Mouse (Mus musculus) adrenal gland, postnatal 10 days (tissue): ENCODE results near the gene Mapk8ip3. TPM values are rescaled to one million over a fixed set of nuclear protein-coding genes. Genes with fewer than 3 reads are reported as not detected.

Experiments used
- DNase-seq: peaks from one replicate; pipeline ENCODE4 v3.0.0; 2021; ENCODE audit warnings: mixed read lengths
- total RNA-seq, 2 experiments: library from RNA; stranded (reverse); gene quantifications; 2 replicates each; pipeline ENCODE4 v1.2.3; 2021

Mapk8ip3 gene
- total RNA-seq, 2 experiments from 2014 or later: 63.8 to 110 TPM

DNA sequence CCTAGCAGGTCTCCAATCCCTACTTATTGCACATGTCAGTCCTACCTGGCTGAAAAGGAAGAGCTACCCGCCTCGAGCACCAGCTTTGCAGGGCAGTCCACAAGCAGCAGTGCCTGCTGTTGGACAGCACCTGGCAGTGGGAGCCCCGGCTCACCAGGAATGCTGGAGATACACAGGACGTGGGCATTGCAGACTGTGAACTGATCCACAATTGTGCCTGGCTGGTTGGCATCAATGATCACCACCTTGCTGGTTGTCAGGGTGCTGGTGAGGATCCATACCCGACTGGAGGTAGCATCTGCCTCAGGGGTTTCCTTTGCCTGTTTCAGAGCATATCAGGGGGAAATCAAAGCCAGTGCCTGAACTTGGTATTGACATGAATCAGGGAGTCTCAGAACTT is 34.7 kb downstream of the Mapk8ip3 start:
- DNase-seq: no peak

DNA sequence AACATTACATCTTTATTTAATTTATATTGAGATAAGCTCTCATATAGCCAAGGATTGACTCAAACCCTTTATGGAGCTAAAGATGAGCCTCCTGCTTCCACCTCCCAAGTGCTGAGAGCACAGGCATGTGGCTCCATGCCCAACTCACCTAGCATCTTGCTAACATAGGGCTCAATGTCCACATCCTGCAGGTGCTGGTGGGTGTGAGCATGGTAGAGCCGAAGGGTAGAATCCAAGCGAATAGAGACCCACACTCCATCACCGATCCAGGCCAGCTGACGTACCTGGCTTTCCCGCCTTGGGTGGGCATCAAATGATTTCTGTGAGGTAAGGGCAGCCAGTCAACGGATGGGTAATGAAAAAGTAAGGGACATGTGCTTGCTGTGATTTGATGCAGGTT is 36.8 kb downstream of the Mapk8ip3 start:
- DNase-seq: no peak

DNA sequence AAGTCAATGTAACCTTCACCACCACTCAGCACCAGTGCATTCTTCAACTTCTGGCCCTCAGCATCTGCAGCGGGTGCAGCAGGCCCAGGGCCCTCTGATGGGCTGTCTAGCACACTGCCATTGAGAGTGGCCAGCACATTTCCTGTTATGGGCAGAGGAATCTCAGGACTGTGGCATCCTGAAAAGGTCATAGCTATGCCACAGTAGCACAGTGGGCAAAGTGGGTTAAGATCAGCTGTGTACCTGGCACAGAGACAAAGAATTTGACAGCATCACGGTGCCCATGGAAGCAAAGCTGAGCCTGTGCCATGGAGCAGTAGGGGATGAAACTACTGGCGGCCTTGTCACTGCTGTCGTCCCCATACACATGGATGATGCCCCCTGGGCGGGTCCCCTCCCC is 37.6 kb downstream of the Mapk8ip3 start:
- no peak for DNase-seq

DNA sequence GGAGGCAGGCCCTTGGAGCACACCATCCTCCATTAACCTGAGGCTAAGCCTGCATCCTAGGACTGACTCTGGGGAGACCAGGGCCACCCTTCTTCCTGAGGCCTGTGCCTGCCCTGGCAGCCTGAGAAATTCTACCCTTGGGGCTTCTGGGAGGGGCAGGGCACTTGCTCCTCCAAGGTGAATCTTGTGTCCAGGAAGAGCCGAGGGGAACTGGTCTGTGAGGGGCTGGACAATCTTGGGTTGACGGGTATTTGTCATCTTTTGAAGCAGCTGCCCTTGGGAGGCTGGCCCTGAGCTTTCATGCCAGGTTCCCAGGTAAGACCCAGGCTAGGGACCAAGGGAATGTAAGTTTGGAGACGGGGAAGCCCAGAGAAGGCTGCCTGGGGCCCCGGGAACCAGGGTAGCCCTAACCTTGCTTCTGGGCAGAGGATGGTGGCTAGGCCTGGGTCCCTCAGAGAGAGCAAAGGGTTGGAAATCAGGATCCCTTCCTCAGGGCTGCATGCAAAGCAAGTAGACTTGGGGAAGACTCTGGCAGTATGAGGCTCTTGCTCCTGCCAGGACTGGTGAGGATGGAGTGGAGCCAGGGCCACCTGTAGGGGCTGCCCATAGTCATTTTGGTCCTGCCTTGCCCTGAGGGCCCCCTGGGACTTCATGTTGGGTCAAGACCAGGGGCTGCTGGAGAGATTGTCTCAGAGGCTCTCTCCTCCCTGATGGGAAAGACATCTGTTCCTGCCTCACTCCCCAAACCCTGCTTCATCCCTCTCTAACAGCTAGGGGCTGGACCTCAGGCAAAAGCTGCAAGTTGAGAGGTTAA is 38.5 kb downstream of the Mapk8ip3 start:
- no peak for DNase-seq

GRCm38 (mm10) chr17:24897600-24897999 is 39.2 kb downstream of the Mapk8ip3 start:
- DNase-seq: peak; percentile 59

- no peak for DNase-seq
Measured at GRCm38 (mm10) chr17:24896993-24897269, 39.8 kb downstream of the Mapk8ip3 start.

- DNase-seq: peak; percentile 92
Measured at GRCm38 (mm10) chr17:24896241-24896992, 40.4 kb downstream of the Mapk8ip3 start, which contains the start of gene Nme3. Gene Nme3, plus strand, starts transcription at chr17:24896500.

DNA sequence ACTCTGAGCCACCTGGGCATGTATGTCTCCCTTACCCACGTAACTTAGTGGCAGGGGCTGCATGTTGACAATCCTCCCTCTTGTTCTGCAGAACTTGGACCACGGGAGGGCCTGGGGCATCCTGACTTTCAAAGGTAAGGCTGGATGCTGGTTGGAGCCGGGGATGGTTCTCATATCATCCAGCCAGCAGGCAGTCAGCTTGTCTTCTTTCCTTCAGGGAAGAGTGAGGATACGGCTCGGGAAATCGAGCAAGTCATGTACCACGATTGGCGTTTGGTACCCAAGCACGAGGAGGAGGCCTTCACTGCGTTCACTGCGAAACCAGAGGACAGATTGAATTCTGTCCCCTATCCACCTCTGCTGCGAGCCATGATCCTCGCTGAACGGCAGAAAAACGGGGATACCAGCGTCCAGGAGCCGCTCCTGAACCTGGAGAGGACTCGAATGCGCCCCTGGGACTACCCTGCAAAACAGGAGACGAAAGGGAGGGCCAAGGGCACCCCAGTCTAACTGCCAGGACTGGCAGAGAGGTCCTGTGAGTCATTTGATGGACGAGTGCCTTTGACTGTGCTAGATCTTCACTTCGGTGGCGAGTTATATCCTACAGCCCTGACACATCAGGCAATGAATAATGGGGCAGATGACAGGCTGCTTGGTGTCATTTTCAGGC is 41.1 kb downstream of the Mapk8ip3 start:
- DNase-seq: peak; percentile 73

GRCm38 (mm10) chr17:24894995-24895547 is 41.7 kb downstream of the Mapk8ip3 start, which contains the start of the genes Eme2 and Mrps34:
Gene Eme2, minus strand, starts transcription at chr17:24895087.
Gene Mrps34, plus strand, starts transcription at chr17:24895116.
- DNase-seq: peak; percentile 91

DNA sequence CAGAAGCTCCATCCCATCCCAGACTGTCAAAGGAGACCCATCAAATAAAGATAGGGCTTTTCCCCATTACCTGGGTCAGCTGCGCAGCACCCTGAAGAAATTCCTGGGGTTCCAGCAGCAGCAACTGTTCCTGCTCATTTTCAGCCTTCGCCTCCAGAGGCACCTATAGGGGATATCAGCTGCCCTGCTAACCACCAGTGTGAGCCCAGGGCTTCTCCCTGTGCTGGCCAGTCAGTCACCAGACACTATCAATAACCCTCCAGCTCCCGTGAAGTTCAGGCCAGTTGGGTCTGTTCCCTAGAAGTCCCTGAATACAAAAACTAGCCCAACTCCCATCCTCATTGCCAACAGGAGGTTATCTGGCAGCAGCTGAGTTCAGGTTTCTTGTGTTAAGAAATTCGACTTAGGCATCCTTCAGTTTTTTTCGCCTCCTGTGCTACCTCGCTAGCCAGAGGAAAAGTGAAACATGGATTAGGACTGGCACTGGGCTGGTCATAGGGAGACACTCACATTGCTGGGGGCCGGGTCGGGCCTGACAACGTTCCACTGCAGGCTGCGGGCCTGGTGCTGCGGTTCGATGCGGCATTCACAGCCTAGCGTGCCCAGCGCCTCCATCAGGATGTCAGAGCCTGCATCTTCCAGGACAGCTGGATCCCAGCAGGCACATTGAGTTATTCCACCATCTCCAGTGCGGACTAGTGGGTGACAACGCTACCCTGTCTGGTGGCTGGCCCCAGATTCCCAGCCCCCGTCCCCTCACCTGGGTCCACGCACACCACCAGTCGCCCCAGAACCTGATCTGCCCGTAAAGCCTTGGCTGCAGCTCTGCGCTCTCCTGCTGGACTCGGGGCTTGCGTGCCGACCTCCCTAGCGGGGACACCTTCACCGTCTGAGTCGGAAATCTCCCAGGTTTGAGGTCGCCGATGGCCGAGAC is 42.4 kb downstream of the Mapk8ip3 start:
- no peak for DNase-seq

DNA sequence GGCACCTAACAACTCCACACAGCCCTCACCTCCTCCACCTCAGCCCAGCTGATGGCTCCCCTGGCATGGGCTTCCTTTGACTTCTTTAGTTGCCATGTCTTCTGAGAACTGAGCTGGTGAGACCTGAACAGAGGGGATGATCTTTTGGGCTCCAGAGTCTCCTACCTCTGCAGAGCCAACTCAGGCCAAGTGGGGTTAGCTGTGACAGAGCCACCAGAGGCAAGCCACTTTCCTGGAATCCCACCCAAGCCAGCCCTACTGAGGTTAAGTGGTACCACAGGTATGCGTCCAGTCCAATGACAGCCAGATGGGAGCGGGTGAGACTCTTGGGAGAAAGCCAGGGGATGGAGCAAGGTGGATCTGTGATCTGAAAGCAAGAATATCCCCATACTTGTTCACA is 43.5 kb downstream of the Mapk8ip3 start:
- DNase-seq: no peak

DNA sequence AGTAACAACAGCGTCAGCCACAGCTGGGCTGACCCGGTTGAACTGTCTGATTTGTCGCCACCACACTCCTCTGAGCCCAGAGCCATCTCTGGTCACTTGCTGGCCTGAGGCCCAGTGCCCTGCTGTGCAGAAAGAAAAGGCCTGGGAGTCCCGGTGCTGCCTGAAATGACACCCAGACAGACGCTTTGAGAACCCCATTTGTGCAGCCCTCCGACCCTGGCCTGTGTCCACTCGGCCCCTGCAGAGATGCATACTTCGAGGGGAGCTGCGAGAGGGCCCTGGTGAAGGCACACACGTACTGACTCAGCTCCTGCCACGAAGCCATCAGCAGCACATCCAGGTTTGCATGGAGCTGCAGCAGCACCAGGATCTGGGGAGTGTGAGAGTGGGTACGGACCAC is 44.0 kb downstream of the Mapk8ip3 start:
- DNase-seq: no peak

- no peak for DNase-seq
Measured at GRCm38 (mm10) chr17:24891321-24891720, 45.5 kb downstream of the Mapk8ip3 start.

GRCm38 (mm10) chr17:24890151-24891092 is 46.4 kb downstream of the Mapk8ip3 start:
- no peak for DNase-seq

DNA sequence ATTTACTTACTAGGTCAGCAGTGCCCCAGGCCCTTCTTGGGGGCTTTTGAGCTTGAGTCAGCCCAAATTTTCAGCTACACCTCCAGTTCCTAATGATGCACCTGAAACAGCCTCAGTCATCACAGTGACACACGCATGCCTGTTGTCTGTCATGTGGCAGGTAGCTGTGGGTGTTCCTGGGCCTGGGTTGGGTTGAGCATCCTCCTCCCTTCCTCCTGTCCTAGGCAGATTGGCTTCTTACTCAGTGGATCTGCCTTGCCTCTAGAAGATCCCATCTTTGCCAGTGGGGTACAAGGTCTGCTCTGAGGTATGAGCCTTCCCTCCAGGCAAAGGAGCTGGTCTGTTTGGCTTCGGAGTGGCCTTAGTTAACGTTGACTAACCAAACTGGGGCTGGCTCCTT is 47.9 kb downstream of the Mapk8ip3 start:
- DNase-seq: no peak

GRCm38 (mm10) chr17:24887291-24888080 is 49.3 kb downstream of the Mapk8ip3 start:
- no peak for DNase-seq

DNA sequence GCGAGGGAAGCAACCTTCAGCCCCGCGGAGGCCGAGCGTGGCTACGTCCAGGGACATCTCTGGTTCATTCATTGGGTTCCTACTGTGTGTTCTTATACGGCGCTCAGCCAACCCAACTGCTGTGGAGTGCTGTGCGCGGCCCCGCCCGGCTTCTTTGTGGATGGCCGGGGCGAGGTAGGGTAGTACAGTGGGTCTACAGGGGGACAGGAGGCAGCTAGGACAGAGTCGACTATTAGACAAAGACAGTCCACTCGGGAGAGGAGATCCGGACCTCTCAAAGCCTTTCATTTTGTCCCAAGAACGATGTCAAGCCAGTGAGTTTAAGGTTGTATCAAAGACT is 49.9 kb downstream of the Mapk8ip3 start:
- no peak for DNase-seq

GRCm38 (mm10) chr17:24886134-24886931 is 50.4 kb downstream of the Mapk8ip3 start, which contains the start of the genes Nubp2 and Spsb3:
Gene Nubp2, minus strand, starts transcription at chr17:24886349.
Gene Spsb3, plus strand, starts transcription at chr17:24886643.
- peak; percentile 98 for DNase-seq
